8 mouse cellular contexts compared by ENCODE assay signal in the genomic region with DNA sequence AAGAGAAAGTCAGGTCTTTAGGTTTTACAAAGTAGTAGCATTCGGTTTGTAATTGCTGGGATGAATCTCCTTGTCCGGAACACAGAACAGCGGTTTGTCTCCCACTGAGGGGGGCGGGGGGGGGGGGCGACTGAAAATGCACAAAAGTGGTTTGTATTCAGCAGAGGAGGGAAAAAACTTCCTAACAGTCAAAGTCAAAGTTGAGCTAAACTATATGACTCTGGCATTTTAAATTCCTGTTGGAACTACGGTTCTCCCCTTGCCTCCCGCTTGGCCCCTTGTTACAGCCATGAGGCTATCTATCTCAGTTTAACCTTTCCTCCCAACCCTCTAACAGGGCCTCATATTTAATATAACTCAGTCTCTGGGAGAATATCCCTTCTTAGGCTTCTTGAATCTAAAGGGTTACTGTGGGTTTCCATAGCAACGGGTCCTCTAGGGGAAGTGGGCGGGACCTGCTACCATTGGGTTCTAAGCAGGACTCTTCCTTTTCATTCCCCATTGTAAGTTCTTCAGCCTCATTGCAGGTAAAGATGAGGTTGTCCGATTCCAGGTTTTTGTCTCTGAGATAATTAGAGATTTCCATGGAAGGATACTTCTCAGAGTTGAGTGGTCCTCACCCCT. TPM values are rescaled to one million over a fixed set of nuclear protein-coding genes. Genes with fewer than 3 reads are reported as not detected.
DNase-seq lines count a peak whose midpoint lies in the region; ATAC-seq and TF ChIP-seq lines count a peak whose summit lies in the region.

No protein-coding gene starts in this region.

- TF ChIP-seq POLR2A in testis, adult 2 months (IDR thresholded peaks at IDR 0.05; ENCODE audit: control insufficient read depth, low read depth, low read length): no peak

- DNase-seq in testis, postnatal 10 days (ENCODE audit: low spot score): no peak
- DNase-seq in embryo, embryonic 10.5 days (ENCODE audit: low spot score): peak; percentile 95
- DNase-seq in kidney, postnatal 10 days: peak; percentile 73
- DNase-seq in lung, postnatal 4 days: peak; percentile 60 to 62
- DNase-seq in urinary bladder, postnatal 36 days (ENCODE audit: low spot score in 2 of 2): no peak

- H3K4me1 ChIP-seq in testis, adult 2 months (ENCODE audit: control insufficient read depth, insufficient read depth, low read length): peaks cover 6% of the 10 kb centered on the region
- peaks cover 0 to 28% of the 10 kb centered on the region in 2 experiments; a peak in 3 of 4 replicates for H3K4me1 ChIP-seq in heart, embryonic 14.5 days (ENCODE audit: control insufficient read depth in 2 of 2, insufficient read depth in 2 of 2, low read length in 2 of 2)
- H3K4me1 ChIP-seq in stomach, embryonic 16.5 days (ENCODE audit: control insufficient read depth, insufficient read depth, low read length): peaks cover 43% of the 10 kb centered on the region

- no peak overlapping the region for H3K27ac ChIP-seq in testis, adult 2 months (ENCODE audit: control insufficient read depth, insufficient read depth, low read depth, low read length)
- peak overlapping the region in 1 of 2 experiments; percentile 91; a peak in 2 of 4 replicates for H3K27ac ChIP-seq in heart, embryonic 14.5 days (replicated peaks in 1 of 2; ENCODE audit: control insufficient read depth in 1 of 2, insufficient read depth in 1 of 2, low read depth in 2 of 2, low read length in 2 of 2)
- peak overlapping the region; percentile 98 for H3K27ac ChIP-seq in stomach, embryonic 16.5 days (ENCODE audit: low read length)

- peak overlapping the region; percentile 15; the same call in 1 of the 2 replicates for H3K4me3 ChIP-seq in testis, adult 2 months (ENCODE audit: control insufficient read depth, low read depth, low read length)
- H3K4me3 ChIP-seq in heart, embryonic 14.5 days (ENCODE audit: control insufficient read depth in 1 of 2, insufficient read depth in 1 of 2, low read depth in 1 of 2, low read length in 2 of 2): peak overlapping the region; percentile 92 to 100
- H3K4me3 ChIP-seq in stomach, embryonic 16.5 days (replicated peaks; ENCODE audit: low read length): peak overlapping the region; percentile 87

- no peak for TF ChIP-seq CTCF in testis, adult 2 months (IDR thresholded peaks at IDR 0.05; ENCODE audit: control insufficient read depth, insufficient read depth, insufficient replicate concordance, low read depth, low read length)

- no peak for ATAC-seq in heart, embryonic 14.5 days (ENCODE audit: insufficient number of reproducible peaks, insufficient read depth, low FRiP score, low read depth)
- ATAC-seq in stomach, embryonic 16.5 days (ENCODE audit: insufficient read depth, low FRiP score): no peak

- no peaks in the 10 kb centered on the region for H3K27me3 ChIP-seq in testis, adult 2 months (ENCODE audit: control insufficient read depth, insufficient read depth, low read length)
- no peaks in the 10 kb centered on the region for H3K27me3 ChIP-seq in heart, embryonic 14.5 days (ENCODE audit: control insufficient read depth, insufficient read depth, low read length)
- H3K27me3 ChIP-seq in stomach, embryonic 16.5 days (ENCODE audit: control insufficient read depth, insufficient read depth, low read length): no peaks in the 10 kb centered on the region

- H3K36me3 ChIP-seq in testis, adult 2 months (ENCODE audit: control insufficient read depth, insufficient read depth, low read length): no peaks in the 10 kb centered on the region
- no peaks in the 10 kb centered on the region for H3K36me3 ChIP-seq in heart, embryonic 14.5 days (ENCODE audit: control insufficient read depth, insufficient read depth, low read length)
- no peaks in the 10 kb centered on the region for H3K36me3 ChIP-seq in stomach, embryonic 16.5 days (ENCODE audit: control insufficient read depth, insufficient read depth, low read length)

- peak overlapping the region; percentile 95 for H3K9ac ChIP-seq in heart, embryonic 14.5 days (ENCODE audit: low read length)
- peak overlapping the region; percentile 95 for H3K9ac ChIP-seq in stomach, embryonic 16.5 days (ENCODE audit: low read length)

- H3K9me3 ChIP-seq in heart, embryonic 14.5 days (ENCODE audit: control insufficient read depth, low read length): no peaks in the 10 kb centered on the region
- H3K9me3 ChIP-seq in stomach, embryonic 16.5 days (replicated peaks; ENCODE audit: control insufficient read depth, low read length): no peaks in the 10 kb centered on the region

- H3K4me2 ChIP-seq in heart, embryonic 14.5 days (ENCODE audit: low read length): peak overlapping the region; percentile 69
- peak overlapping the region; percentile 76 for H3K4me2 ChIP-seq in stomach, embryonic 16.5 days (ENCODE audit: low read depth, low read length)

- 3% methylated on average over 10 of the region's 10 CpGs for WGBS in heart, embryonic 14.5 days
- WGBS in stomach, embryonic 16.5 days: under 1% methylated on average over 10 of the region's 10 CpGs

RNA-seq across cellular contexts. Expression of gene Btbd3, which starts 1.4 kb away (rescaled TPM):
- polyA plus RNA-seq in testis, adult 2 months (2012; rRNA removed): 1.4 and 1.6 TPM in 2 replicates
- 13.3 and 14.2 TPM in 2 replicates for polyA plus RNA-seq in heart, embryonic 14.5 days (2014; fragmentation: Nextera tagmentation; extraction: Ambion mirVana)
- polyA plus RNA-seq in stomach, embryonic 16.5 days (2015; fragmentation: Nextera tagmentation; extraction: Ambion mirVana): 26.0 and 33.4 TPM in 2 replicates

Comparison
In these comparisons a context has a peak if more than half of its experiments do, and no peak if none do; other contexts are left out.
1. H3K4me3 ChIP-seq: peak in every context shown above with its lines; median percentile 96 in heart, embryonic 14.5 days; 87 in stomach, embryonic 16.5 days; 15 in testis, adult 2 months.
2. DNase-seq: peak in embryo, embryonic 10.5 days (single experiment), kidney, postnatal 10 days (single experiment) and lung, postnatal 4 days (2 of 2); none in testis, postnatal 10 days (single experiment) and urinary bladder, postnatal 36 days (0 of 2).